Mouse (Mus musculus) left cerebral cortex, adult 6 months (tissue): ENCODE data around the gene Scgb1b2. TPM values are rescaled to one million over a fixed set of nuclear protein-coding genes. Genes with fewer than 3 reads are reported as not detected.

ENCODE experiments used
- long read RNA-seq, 2 experiments: library from polyadenylated mRNA; unstranded; transcript quantifications; one replicate each; pipeline ENCODE4 v2.0.0; 2019 to 2020
- polyA plus RNA-seq: library from polyadenylated mRNA; unstranded; fragments of <200 nt; fragmentation: Nextera tagmentation; gene quantifications from 2 replicates; pipeline ENCODE4 v1.2.3, GENCODE M21; 2021

Gene Scgb1b2
- not detected in 2 replicates for polyA plus RNA-seq
- long read RNA-seq, experiment 1 = 0 reads
- long read RNA-seq, experiment 2 = 0 reads

GRCm38 (mm10) chr7:31291721-31292120, at the start of gene Scgb1b2:
Gene Scgb1b2 (minus strand): TSS chr7:31291821.

GRCm38 (mm10) chr7:31290208-31290607, 1.4 kb downstream of the Scgb1b2 start, which contains the start of gene Scgb2b2:
Gene Scgb2b2 (plus strand): TSS chr7:31290508.

Other genes with a start within 250 kb of the Scgb1b2 start
- 10.8 and 30.6 TPM in 2 replicates for gene Fxyd5, start 249.3 kb downstream of the Scgb1b2 start, polyA plus RNA-seq
- 278 and 391 TPM in 2 replicates for gene Fxyd7, start 240.4 kb downstream of the Scgb1b2 start, polyA plus RNA-seq
- gene Fxyd1, start 234.6 kb downstream of the Scgb1b2 start, polyA plus RNA-seq = 298 and 678 TPM in 2 replicates
- 7.3 and 9.7 TPM in 2 replicates for gene Lgi4, start 232.5 kb downstream of the Scgb1b2 start, polyA plus RNA-seq
- 1.2 and 2.3 TPM in 2 replicates for gene Fxyd3, start 215.1 kb downstream of the Scgb1b2 start, polyA plus RNA-seq
- 0.28 and 0.45 TPM in 2 replicates for gene Hpn, start 176.5 kb downstream of the Scgb1b2 start, polyA plus RNA-seq
- 83.1 and 557 TPM in 2 replicates for gene Scn1b, start 164.8 kb downstream of the Scgb1b2 start, polyA plus RNA-seq
- gene Gramd1a, start 135.9 kb downstream of the Scgb1b2 start, polyA plus RNA-seq = 38.7 and 55.6 TPM in 2 replicates
- gene Scgb2b2, start 1.3 kb downstream of the Scgb1b2 start, polyA plus RNA-seq = not detected in 2 replicates
- not detected in 2 replicates for gene Scgb2b3, start 70.3 kb upstream of the Scgb1b2 start, polyA plus RNA-seq
- gene Scgb1b3, start 83.8 kb upstream of the Scgb1b2 start, polyA plus RNA-seq = not detected in 2 replicates